Mouse (Mus musculus) stomach, embryonic 16.5 days (tissue): Measurements from ENCODE around the gene Rapgef6. TPM values are rescaled to one million over a fixed set of nuclear protein-coding genes. Genes with fewer than 3 reads are reported as not detected.

Source experiments
- ATAC-seq: fragments of 200-750 bp; cut with Nextera tagmentation; 2 replicates; pipeline ENCODE4 v1.8.0; 2017; ENCODE audit warnings: moderate number of reproducible peaks, moderate TSS enrichment; ENCODE audit not compliant: insufficient read depth, low FRiP score
- H3K27ac ChIP-seq: fragments of 300-500 bp; sonication (generic); 2 replicates; pipeline ENCODE4 v1.5.1; 2014; ENCODE audit warnings: low read length
- H3K27me3 ChIP-seq: fragments of 300-500 bp; sonication (generic); 2 replicates; pipeline ENCODE4 v1.6.1; 2014; ENCODE audit warnings: low read length, control low read depth, mixed read lengths; ENCODE audit not compliant: control insufficient read depth, insufficient read depth
- H3K36me3 ChIP-seq: fragments of 300-500 bp; sonication (generic); 2 replicates; pipeline ENCODE4 v1.6.1; 2014; ENCODE audit warnings: low read length; ENCODE audit not compliant: control insufficient read depth, insufficient read depth
- H3K4me1 ChIP-seq: fragments of 300-500 bp; sonication (generic); 2 replicates; pipeline ENCODE4 v1.6.1; 2014; ENCODE audit warnings: low read length, control low read depth, mixed read lengths; ENCODE audit not compliant: control insufficient read depth, insufficient read depth
- H3K4me2 ChIP-seq: fragments of 300-500 bp; sonication (generic); 2 replicates; pipeline ENCODE4 v1.6.1; 2014; ENCODE audit warnings: low read depth, low read length, mixed read lengths
- H3K4me3 ChIP-seq: fragments of 300-500 bp; sonication (generic); replicated peaks from 2 replicates; pipeline ENCODE4 v1.5.1; 2014; ENCODE audit warnings: mild to moderate bottlenecking, low read length
- H3K9ac ChIP-seq: fragments of 300-500 bp; sonication (generic); 2 replicates; pipeline ENCODE4 v1.6.1; 2014; ENCODE audit warnings: low read length
- H3K9me3 ChIP-seq: fragments of 300-500 bp; sonication (generic); replicated peaks from 2 replicates; pipeline ENCODE4 v1.6.1; 2016; ENCODE audit warnings: low read length, control low read depth; ENCODE audit not compliant: control insufficient read depth
- WGBS: fragments of 180-500 bp; shearing (Covaris S2); extraction: QIAGEN DNeasy Blood & Tissue Kit; methylation state at CpG from one replicate; pipeline ENCODE4 v1.1.7; 2014; 5-methylcytosine and 5-hydroxymethylcytosine counted together
- polyA plus RNA-seq: library from polyadenylated mRNA; unstranded; fragments of >200 nt; fragmentation: Nextera tagmentation; extraction: Ambion mirVana; gene quantifications from 2 replicates; pipeline ENCODE4 v1.2.1, GENCODE M21; 2015

Gene Rapgef6
- 31.2 and 32.1 TPM in 2 replicates for polyA plus RNA-seq

DNA sequence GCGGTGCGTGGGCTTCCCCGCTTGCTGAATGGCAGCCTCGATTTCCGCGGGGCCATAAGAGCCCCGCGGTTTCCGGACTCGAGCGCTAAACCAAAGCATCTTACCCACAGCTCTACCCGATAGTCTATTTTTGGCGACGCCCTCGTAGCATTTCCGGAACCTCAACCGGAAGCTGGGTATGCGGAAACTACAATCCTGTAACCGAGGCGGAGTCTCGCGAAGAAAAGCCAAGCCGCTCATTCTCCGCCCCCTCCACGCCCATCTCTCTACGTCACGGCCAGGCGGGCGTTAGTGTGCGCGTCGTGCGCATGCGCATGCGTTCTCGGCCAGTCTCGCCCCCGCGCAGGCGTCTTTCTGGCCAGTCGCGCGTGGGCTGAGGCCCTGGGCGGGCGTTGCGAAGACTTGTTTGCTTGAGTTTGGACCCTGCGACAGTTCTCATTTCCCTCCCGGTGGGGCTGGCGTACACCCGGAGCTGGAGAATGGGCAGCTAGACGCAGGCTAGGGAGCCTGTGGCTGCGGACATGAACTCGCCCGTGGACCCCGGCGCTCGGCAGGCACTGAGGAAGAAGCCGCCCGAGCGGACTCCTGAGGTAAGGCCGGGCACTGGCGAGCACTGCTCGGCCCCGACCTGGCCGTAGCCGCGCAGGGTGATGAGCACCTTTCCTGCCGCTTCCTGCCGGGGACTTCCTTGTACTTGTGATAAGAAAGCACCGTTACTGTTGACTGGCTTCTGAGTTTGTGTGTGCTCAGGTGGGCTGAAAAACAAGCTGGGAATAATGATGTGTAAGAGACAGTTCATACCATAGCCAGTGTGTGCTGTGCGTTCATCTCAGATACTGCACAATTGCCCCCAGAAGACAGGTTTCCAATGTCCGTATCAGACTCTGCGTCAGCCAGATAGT is at the start of gene Rapgef6:
Gene Rapgef6 (plus strand): TSS at position 319 of the 902 bp plus-strand sequence.
- WGBS, result under 1% methylated on average over 73 of the region's 73 CpGs
- ATAC-seq, result peak; percentile 97
- no peaks in the 10 kb centered on the region for H3K9me3 ChIP-seq

DNA sequence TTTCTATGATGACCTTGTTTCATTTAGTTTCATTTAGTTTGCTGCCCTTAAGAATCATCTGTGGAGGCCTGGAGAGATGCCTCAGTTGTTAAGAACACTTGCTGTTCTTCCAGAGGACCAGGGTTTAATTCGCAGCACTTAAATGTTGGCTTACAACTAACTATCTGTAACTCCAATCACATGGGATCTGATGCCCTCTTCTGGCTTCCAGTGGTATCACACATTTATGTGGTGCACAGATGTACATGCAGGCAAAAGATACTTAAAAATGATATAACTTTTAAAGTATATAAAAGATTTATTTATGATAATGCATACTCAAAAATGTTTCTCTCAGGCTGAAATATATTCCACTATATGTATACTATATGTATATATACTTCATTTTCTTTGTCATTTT is 44.2 kb upstream of the Rapgef6 start:
- no peaks in the 10 kb centered on the region for H3K27me3 ChIP-seq
- H3K4me1 ChIP-seq, result no peaks in the 10 kb centered on the region
- no peak overlapping the region for H3K27ac ChIP-seq
- no peaks in the 10 kb centered on the region for H3K9me3 ChIP-seq
- WGBS, result 84% methylated on average over 1 of the region's 1 CpGs
- H3K4me2 ChIP-seq, result no peak overlapping the region
- no peak for ATAC-seq
- no peak overlapping the region for H3K9ac ChIP-seq
- H3K36me3 ChIP-seq, result no peaks in the 10 kb centered on the region
- no peak overlapping the region for H3K4me3 ChIP-seq

More for the DNA sequence above, at the start of gene Rapgef6:
- peak within 1 kb of the TSS; percentile 78 for H3K4me2 ChIP-seq
- H3K4me1 ChIP-seq, result peaks cover 7% of the 10 kb centered on the region; the same call in 1 of the 2 replicates
- no peaks in the 10 kb centered on the region for H3K36me3 ChIP-seq
- peak within 1 kb of the TSS; percentile 100 for H3K4me3 ChIP-seq
- H3K27me3 ChIP-seq, result no peaks in the 10 kb centered on the region
- H3K27ac ChIP-seq, result peak within 1 kb of the TSS; percentile 98
- peak within 1 kb of the TSS; percentile 96 for H3K9ac ChIP-seq

DNA sequence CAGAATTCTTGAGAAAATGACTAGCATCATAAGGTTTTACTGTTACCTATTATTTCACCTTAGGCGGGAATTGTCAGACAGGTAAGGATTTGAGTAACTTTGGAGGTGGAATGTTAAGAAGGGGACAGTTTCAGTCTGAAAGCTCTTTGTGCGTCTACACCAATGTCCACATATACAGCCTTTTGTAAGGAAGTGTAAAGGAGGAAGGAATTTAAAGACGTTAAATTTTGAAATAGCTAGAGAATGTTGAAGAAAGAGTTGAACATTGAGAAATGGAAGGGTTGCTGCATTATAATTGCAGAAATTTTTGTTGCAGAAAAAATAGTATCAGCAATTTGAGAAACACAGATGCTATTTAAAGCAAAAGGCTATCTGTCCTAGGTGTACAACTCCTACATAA is 36.6 kb upstream of the Rapgef6 start:
- Histone ChIP-seq H3K9me3 (no peaks in the 10 kb centered on the region), H3K4me2 (no peak overlapping the region), H3K4me1 (no peaks in the 10 kb centered on the region), H3K27ac (no peak overlapping the region), H3K4me3 (no peak overlapping the region), H3K36me3 (no peaks in the 10 kb centered on the region), H3K9ac (no peak overlapping the region), H3K27me3 (no peaks in the 10 kb centered on the region)
- 84% methylated on average over 3 of the region's 3 CpGs for WGBS
- ATAC-seq, result no peak

DNA sequence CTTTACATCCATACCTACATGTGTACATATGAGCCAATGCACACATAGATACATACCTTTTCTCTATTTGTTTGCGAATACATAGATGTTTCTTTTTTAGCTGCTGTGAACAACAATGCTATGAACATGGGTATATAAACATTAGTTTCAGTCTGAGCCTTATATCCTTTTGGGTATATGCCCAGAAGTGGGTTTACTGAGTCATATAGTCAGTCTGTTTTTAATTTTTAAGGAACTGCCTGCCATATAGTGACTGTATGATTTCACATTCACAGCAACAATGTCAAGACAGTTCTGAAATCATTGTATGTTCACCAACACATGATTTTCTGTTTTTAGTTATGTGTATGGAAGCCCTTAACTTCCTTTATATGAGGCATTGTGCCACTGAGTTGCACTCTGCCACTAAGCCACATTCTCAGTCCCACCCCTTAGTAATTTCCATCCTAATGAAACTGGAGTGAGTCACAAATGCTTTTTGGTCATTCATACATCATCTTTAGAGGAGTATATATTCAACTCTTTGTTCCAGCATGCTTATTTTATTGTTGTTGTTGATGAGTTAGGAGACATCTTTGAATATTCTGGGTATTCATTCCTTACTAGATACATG is 30.6 kb upstream of the Rapgef6 start:
- no peaks in the 10 kb centered on the region for H3K27me3 ChIP-seq
- no peaks in the 10 kb centered on the region for H3K4me1 ChIP-seq
- no peak overlapping the region for H3K4me3 ChIP-seq
- 95% methylated on average over 1 of the region's 1 CpGs for WGBS
- H3K9ac ChIP-seq, result no peak overlapping the region
- H3K27ac ChIP-seq, result no peak overlapping the region
- no peaks in the 10 kb centered on the region for H3K9me3 ChIP-seq
- H3K36me3 ChIP-seq, result peaks cover 5% of the 10 kb centered on the region; the same call in 1 of the 2 replicates
- no peak overlapping the region for H3K4me2 ChIP-seq
- ATAC-seq, result no peak

DNA sequence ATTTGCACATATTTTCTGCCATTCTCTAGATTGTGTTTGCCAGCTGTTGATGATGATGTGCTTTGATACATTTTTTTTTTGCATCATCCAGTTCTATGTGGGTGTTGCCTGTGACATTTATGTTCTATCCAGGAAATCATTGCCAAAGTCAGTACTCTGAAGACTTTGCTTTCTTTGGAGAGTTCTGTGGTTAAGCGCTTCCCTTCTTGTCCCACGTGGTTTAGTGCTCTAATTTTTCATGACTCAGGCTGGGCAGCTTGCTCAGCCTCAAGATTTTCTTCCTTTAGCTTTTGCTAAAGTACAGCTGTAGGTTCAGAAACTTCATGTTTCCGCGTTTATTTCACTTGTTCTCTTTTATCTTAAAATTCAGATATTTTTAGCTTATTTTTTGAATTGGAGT is 30.1 kb upstream of the Rapgef6 start:
- Histone ChIP-seq H3K27ac (no peak overlapping the region), H3K4me3 (no peak overlapping the region), H3K4me2 (no peak overlapping the region), H3K9ac (no peak overlapping the region), H3K9me3 (no peaks in the 10 kb centered on the region), H3K36me3 (peaks cover 5% of the 10 kb centered on the region; the same call in 1 of the 2 replicates), H3K27me3 (no peaks in the 10 kb centered on the region), H3K4me1 (no peaks in the 10 kb centered on the region)
- ATAC-seq, result no peak
- WGBS, result 75% methylated on average over 4 of the region's 4 CpGs

DNA sequence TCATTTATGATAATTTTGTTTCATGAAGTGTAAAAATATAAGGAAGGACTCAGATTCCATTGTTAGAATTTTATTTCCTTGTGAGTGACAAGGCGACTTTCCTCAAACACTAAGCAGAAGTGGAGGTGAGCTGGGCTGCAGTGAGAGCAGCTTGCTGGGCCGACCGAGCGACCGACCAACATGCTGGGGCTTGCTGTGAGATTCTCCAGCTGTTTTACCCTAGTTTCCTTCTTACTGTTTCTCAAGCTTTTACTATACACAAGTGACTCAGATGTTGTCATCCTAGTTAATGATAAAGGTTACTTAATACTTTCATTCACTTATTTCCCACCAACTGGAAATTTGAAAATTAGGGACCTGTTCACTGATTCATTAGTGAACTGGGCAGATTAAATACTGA is 22.8 kb upstream of the Rapgef6 start:
- WGBS, result 55% methylated on average over 5 of the region's 5 CpGs
- Histone ChIP-seq H3K9ac (no peak overlapping the region), H3K36me3 (no peaks in the 10 kb centered on the region), H3K9me3 (no peaks in the 10 kb centered on the region), H3K4me1 (no peaks in the 10 kb centered on the region), H3K4me3 (no peak overlapping the region), H3K27ac (no peak overlapping the region), H3K27me3 (no peaks in the 10 kb centered on the region), H3K4me2 (no peak overlapping the region)
- ATAC-seq, result no peak

DNA sequence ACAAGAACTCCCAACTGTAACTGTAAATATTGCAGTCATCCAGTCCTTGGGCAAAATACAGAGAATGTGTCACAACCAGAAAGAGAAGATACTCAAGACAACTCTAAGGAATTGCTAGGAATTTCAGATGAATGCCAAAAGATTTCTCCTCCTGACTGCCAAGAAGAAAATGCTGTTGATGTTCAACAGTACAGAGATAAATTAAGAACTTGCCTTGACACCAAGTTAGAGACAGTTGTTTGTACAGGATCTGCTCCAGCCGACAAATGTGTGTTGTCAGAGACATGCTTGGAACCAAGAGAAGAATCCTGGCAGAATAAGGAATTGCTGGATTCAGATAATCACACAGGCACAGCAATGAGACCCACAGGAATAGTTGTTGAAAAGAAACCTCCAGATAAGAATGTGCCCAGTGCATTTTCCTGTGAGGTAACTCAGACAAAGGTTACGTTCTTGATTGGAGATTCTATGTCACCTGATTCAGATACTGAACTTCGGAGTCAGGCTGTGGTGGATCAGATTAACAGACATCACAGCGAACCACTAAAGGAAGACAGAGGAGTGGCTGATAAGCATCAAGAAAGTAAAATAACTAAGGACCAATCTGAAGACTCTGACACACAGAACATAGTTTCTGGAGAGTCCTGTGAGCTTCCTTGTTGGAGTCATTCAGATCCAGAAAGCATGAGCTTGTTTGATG is 20.0 kb upstream of the Rapgef6 start:
- Histone ChIP-seq H3K36me3 (no peaks in the 10 kb centered on the region), H3K27me3 (no peaks in the 10 kb centered on the region), H3K9ac (no peak overlapping the region), H3K9me3 (no peaks in the 10 kb centered on the region), H3K4me1 (no peaks in the 10 kb centered on the region), H3K4me3 (no peak overlapping the region), H3K27ac (no peak overlapping the region), H3K4me2 (no peak overlapping the region)
- 74% methylated on average over 4 of the region's 4 CpGs for WGBS
- no peak for ATAC-seq

DNA sequence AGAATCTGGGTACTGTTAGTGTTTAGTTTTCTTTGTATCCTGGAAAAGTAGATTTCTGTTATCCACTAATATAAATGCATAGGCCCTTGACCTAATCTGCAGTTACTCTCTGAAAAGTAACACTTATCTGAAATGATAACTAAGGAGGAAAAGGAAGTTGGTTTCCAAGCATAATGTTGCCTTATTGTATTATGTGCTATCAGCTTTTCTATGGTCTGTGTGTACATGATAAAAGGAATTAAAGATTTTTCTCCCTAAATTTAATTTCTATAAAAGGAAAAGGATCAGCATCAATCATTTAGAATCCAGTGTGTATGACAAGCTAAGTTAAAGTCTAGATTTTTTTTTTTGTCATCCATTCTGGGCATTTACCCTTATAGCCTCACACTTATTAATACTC is 9.1 kb upstream of the Rapgef6 start:
- Histone ChIP-seq H3K36me3 (0 out of 2 replicates have a peak, but pooled peaks cover 8% of the 10 kb centered on the region), H3K4me1 (no peaks in the 10 kb centered on the region), H3K27me3 (no peaks in the 10 kb centered on the region), H3K4me2 (no peak overlapping the region), H3K9ac (no peak overlapping the region), H3K9me3 (no peaks in the 10 kb centered on the region), H3K4me3 (no peak overlapping the region), H3K27ac (no peak overlapping the region)
- no peak for ATAC-seq
